Mouse (Mus musculus) heart, embryonic 14.5 days (tissue): ENCODE results near the gene Carm1. TPM values are rescaled to one million over a fixed set of nuclear protein-coding genes. Genes with fewer than 3 reads are reported as not detected.
"Not testable (repeated sequence)": the region's sequence is repeated elsewhere in the genome, so short reads cannot be mapped to it uniquely, and the experiment has no call there.

ENCODE experiments used
- ATAC-seq: fragments of 200-750 bp; cut with Nextera tagmentation; 2 replicates; pipeline ENCODE4 v1.8.0; 2017; ENCODE audit warnings: low read depth, moderate TSS enrichment; ENCODE audit not compliant: insufficient number of reproducible peaks, insufficient read depth, low FRiP score
- H3K27ac ChIP-seq, 2 experiments: fragments of 200-500 bp in 1 of 2; fragments of 300-500 bp in 1 of 2; sonication (generic) in 1 of 2; replicated peaks in 1 of 2; 2 replicates each; pipeline ENCODE4 v1.5.1; 2012 to 2014; ENCODE audit warnings: low read depth in 2 of 2, low read length in 2 of 2, control low read depth in 1 of 2, mild to moderate bottlenecking in 1 of 2, mixed read lengths in 1 of 2; ENCODE audit not compliant: control insufficient read depth in 1 of 2, insufficient read depth in 1 of 2
- H3K27me3 ChIP-seq: fragments of 300-500 bp; sonication (generic); 2 replicates; pipeline ENCODE4 v1.6.1; 2014; ENCODE audit warnings: mild to moderate bottlenecking, low read length, control low read depth; ENCODE audit not compliant: control insufficient read depth, insufficient read depth
- H3K36me3 ChIP-seq: fragments of 300-500 bp; sonication (generic); 2 replicates; pipeline ENCODE4 v1.6.1; 2014; ENCODE audit warnings: mild to moderate bottlenecking, control low read depth, low read length, mixed read lengths; ENCODE audit not compliant: control insufficient read depth, insufficient read depth
- H3K4me1 ChIP-seq, 2 experiments: fragments of 200-500 bp in 1 of 2; fragments of 300-500 bp in 1 of 2; sonication (generic) in 1 of 2; 2 replicates each; pipeline ENCODE4 v1.6.1; 2012 to 2014; ENCODE audit warnings: low read length in 2 of 2, control low read depth in 1 of 2, mixed read lengths in 1 of 2; ENCODE audit not compliant: control insufficient read depth in 2 of 2, insufficient read depth in 2 of 2
- H3K4me2 ChIP-seq: fragments of 300-500 bp; sonication (generic); 2 replicates; pipeline ENCODE4 v1.6.1; 2014; ENCODE audit warnings: mild to moderate bottlenecking, low read length
- H3K4me3 ChIP-seq, 2 experiments: fragments of 200-500 bp in 1 of 2; fragments of 300-500 bp in 1 of 2; sonication (generic) in 1 of 2; 2 replicates each; pipeline ENCODE4 v1.5.1; 2012 to 2014; ENCODE audit warnings: low read length in 2 of 2, mild to moderate bottlenecking in 2 of 2, control low read depth in 1 of 2, low read depth in 1 of 2, moderate library complexity in 1 of 2; ENCODE audit not compliant: control insufficient read depth in 1 of 2, insufficient read depth in 1 of 2
- H3K9ac ChIP-seq: fragments of 300-500 bp; sonication (generic); 2 replicates; pipeline ENCODE4 v1.6.1; 2014; ENCODE audit warnings: mild to moderate bottlenecking, low read length
- H3K9me3 ChIP-seq: fragments of 300-500 bp; sonication (generic); 2 replicates; pipeline ENCODE4 v1.6.1; 2016; ENCODE audit warnings: low read length, control low read depth; ENCODE audit not compliant: control insufficient read depth
- WGBS: fragments of 180-500 bp; shearing (Covaris S2); extraction: QIAGEN DNeasy Blood & Tissue Kit; methylation state at CpG from one replicate; pipeline ENCODE4 v1.1.7; 2014; 5-methylcytosine and 5-hydroxymethylcytosine counted together
- polyA plus RNA-seq: library from polyadenylated mRNA; unstranded; fragments of >200 nt; fragmentation: Nextera tagmentation; extraction: Ambion mirVana; gene quantifications from 2 replicates; pipeline ENCODE4 v1.2.1, GENCODE M21; 2014

The Carm1 gene
- polyA plus RNA-seq, 1 experiment from 2014 or later: 38.1 TPM

GRCm38 (mm10) chr9:21592703-21593121, 46.0 kb downstream of the Carm1 start, which contains the start of the genes Timm29 and Yipf2:
Gene Timm29 (plus strand): TSS chr9:21592722.
Gene Yipf2 (minus strand): TSS chr9:21592828.
- peak within 1 kb of the TSS; percentile 82 for H3K4me2 ChIP-seq
- H3K4me1 ChIP-seq: peaks cover 5 to 20% of the 10 kb centered on the region in 2 experiments
- under 1% methylated on average over 30 of the region's 30 CpGs for WGBS
- peak within 1 kb of the TSS; percentile 88 for H3K4me3 ChIP-seq
- H3K36me3 ChIP-seq: peaks cover 50% of the 10 kb centered on the region
- peak; percentile 80 for ATAC-seq
- H3K27me3 ChIP-seq: no peaks in the 10 kb centered on the region
- no peaks in the 10 kb centered on the region for H3K9me3 ChIP-seq
- peak within 1 kb of the TSS; percentile 77 to 83 for H3K27ac ChIP-seq
- H3K9ac ChIP-seq: peak within 1 kb of the TSS; percentile 86

GRCm38 (mm10) chr9:21593122-21593721, 46.5 kb downstream of the Carm1 start:
- peak overlapping the region; percentile 88 for H3K4me3 ChIP-seq
- no peaks in the 10 kb centered on the region for H3K27me3 ChIP-seq
- H3K4me2 ChIP-seq: peak overlapping the region; percentile 82
- peaks cover 45% of the 10 kb centered on the region for H3K36me3 ChIP-seq
- H3K4me1 ChIP-seq: peaks cover 5 to 20% of the 10 kb centered on the region in 2 experiments
- WGBS: 2% methylated on average over 58 of the region's 69 CpGs
- peak; percentile 52 for ATAC-seq
- peak overlapping the region; percentile 77 to 83 for H3K27ac ChIP-seq
- no peaks in the 10 kb centered on the region for H3K9me3 ChIP-seq
- H3K9ac ChIP-seq: peak overlapping the region; percentile 86

- H3K9me3 ChIP-seq, ATAC-seq, H3K4me3 ChIP-seq, H3K27ac ChIP-seq, H3K9ac ChIP-seq, H3K27me3 ChIP-seq: not testable (repeated sequence)
- H3K4me1 ChIP-seq: peaks cover 5 to 20% of the 10 kb centered on the region in 2 experiments
- 93% methylated on average over 8 of the region's 8 CpGs for WGBS
- H3K4me2 ChIP-seq: peak overlapping the region; percentile 82
- H3K36me3 ChIP-seq: peaks cover 34% of the 10 kb centered on the region
These were observed 47.7 kb downstream of the Carm1 start for GRCm38 (mm10) chr9:21594350-21594749.

GRCm38 (mm10) chr9:21594838-21595237, 48.1 kb downstream of the Carm1 start:
- no peak for ATAC-seq
- H3K36me3 ChIP-seq: peaks cover 29% of the 10 kb centered on the region
- H3K4me1 ChIP-seq: peaks cover 5 to 20% of the 10 kb centered on the region in 2 experiments
- H3K9ac ChIP-seq: no peak overlapping the region
- 75% methylated on average over 2 of the region's 2 CpGs for WGBS
- no peak overlapping the region for H3K4me2 ChIP-seq
- H3K27ac ChIP-seq: no peak overlapping the region
- no peak overlapping the region for H3K4me3 ChIP-seq
- no peaks in the 10 kb centered on the region for H3K27me3 ChIP-seq
- H3K9me3 ChIP-seq: no peaks in the 10 kb centered on the region

- Histone ChIP-seq H3K9me3 (no peaks in the 10 kb centered on the region), H3K27ac (no peak overlapping the region), H3K27me3 (no peaks in the 10 kb centered on the region), H3K4me1 (peaks cover 2 to 15% of the 10 kb centered on the region in 2 experiments; a peak in 3 of 4 replicates), H3K4me2 (no peak overlapping the region), H3K4me3 (no peak overlapping the region), H3K36me3 (peaks cover 22% of the 10 kb centered on the region), H3K9ac (no peak overlapping the region)
- WGBS: 26% methylated on average over 2 of the region's 2 CpGs
- ATAC-seq: no peak
These were observed 51.5 kb downstream of the Carm1 start for GRCm38 (mm10) chr9:21598198-21598597.

- Histone ChIP-seq H3K9me3 (no peaks in the 10 kb centered on the region), H3K4me2 (no peak overlapping the region), H3K4me3 (no peak overlapping the region), H3K9ac (no peak overlapping the region), H3K4me1 (no peaks in the 10 kb centered on the region), H3K27ac (no peak overlapping the region), H3K36me3 (peaks cover 13% of the 10 kb centered on the region), H3K27me3 (no peaks in the 10 kb centered on the region)
- WGBS: 68% methylated on average over 3 of the region's 3 CpGs
- ATAC-seq: no peak
These were observed 53.5 kb downstream of the Carm1 start for GRCm38 (mm10) chr9:21600186-21600585.

GRCm38 (mm10) chr9:21601073-21601472, 54.4 kb downstream of the Carm1 start:
- Histone ChIP-seq H3K27me3 (no peaks in the 10 kb centered on the region), H3K27ac (no peak overlapping the region), H3K9ac (no peak overlapping the region), H3K36me3 (peaks cover 4% of the 10 kb centered on the region; the same call in 1 of the 2 replicates), H3K4me3 (no peak overlapping the region), H3K9me3 (no peaks in the 10 kb centered on the region), H3K4me2 (no peak overlapping the region), H3K4me1 (no peaks in the 10 kb centered on the region)
- WGBS: 84% methylated on average over 2 of the region's 2 CpGs
- no peak for ATAC-seq
